Mouse (Mus musculus) E14TG2a.4 (cell line): ENCODE measurements around the gene Nup155.
A peak's percentile ranks its signal among the peaks of the same experiment; 100 is the strongest.

Experiments used
- H3K27me3 ChIP-seq: 2 replicates; pipeline ENCODE4 v1.6.1; 2014; ENCODE audit warnings: low read length, control low read depth; ENCODE audit not compliant: insufficient read depth
- H3K36me3 ChIP-seq: 2 replicates; pipeline ENCODE4 v1.6.1; 2014; ENCODE audit warnings: low read length, control low read depth; ENCODE audit not compliant: insufficient read depth
- H3K4me1 ChIP-seq: replicated peaks from 2 replicates; pipeline ENCODE4 v1.6.1; 2014; ENCODE audit warnings: low read depth, low read length, control low read depth
- H3K4me3 ChIP-seq: replicated peaks from 2 replicates; pipeline ENCODE4 v1.5.1; 2014; ENCODE audit warnings: mild to moderate bottlenecking, low read length
- H3K9me3 ChIP-seq: 2 replicates; pipeline ENCODE4 v1.6.1; 2014; ENCODE audit warnings: low read length, control low read depth
- CTCF ChIP-seq: conservative IDR thresholded peaks from 2 replicates; pipeline ENCODE4 v1.5.1; 2014; ENCODE audit warnings: low read length
- NANOG ChIP-seq: IDR thresholded peaks from 2 replicates; pipeline ENCODE4 v1.6.1; 2014; ENCODE audit warnings: borderline replicate concordance, low read length, mixed read lengths
- POU5F1 ChIP-seq: IDR thresholded peaks from 2 replicates; pipeline ENCODE4 v1.6.1; 2014; ENCODE audit warnings: low read length, borderline replicate concordance

Gene Nup155

DNA sequence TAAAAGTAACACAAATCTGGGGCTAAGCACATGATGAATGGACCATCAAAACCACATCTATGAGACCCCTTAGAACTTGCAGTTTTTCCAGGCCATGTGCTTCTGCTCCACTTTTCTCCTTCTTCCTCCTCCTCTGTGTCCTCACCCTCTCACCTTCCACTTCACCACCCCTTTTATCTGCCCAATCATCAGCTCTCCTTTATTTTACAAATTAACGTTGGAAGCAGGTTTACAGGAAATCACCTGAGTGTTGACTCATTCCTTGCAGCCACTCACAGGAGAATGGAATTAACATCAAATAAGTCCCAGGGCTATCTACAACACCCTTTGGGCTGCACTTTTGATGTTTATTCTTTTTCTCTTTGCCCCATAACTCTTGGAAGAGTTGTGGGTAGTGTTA is 52.8 kb downstream of the Nup155 start:
- TF ChIP-seq CTCF (no peak), POU5F1 (no peak), NANOG (peak; percentile 56; the same call in 1 of the 2 replicates)
- peaks cover 59% of the 10 kb centered on the region for H3K36me3 ChIP-seq

DNA sequence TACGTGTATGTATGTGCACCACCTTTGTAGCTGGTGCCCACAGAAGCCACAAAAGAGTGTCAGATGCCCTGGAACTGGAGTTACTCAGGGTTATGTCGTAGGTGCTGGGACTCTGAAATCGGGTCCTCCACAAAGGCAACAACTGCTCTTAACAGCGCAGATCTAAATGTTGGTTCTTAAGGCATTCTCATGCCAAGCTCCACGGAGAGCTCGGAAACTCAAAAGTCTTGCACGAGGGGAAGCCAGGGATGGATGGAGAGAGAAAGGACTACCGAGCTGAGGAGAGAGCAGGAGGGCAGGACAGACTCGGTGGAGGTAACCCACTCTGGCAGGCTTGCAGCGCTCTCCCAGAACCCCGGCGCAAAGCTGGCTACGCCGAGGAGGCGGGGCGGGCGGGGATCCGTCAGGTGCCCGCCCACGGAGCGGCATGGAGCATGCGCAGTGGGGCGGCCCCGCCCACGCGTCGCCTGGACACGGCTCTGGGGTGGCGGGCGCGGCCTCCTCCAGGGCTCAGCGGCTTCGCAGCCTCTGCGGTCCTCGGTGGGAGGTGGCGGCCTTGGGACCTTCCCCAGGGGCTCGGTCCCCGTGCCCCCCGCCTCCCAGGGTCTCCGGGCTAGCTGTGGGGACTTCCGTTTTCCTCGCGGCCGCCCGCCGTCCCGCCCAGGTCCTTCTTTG is 59.7 kb downstream of the Nup155 start, which contains the start of gene Cplane1:
Gene Cplane1, plus strand, starts transcription at position 516 of the 675 bp plus-strand sequence.
- Histone ChIP-seq H3K9me3 (no peaks in the 10 kb centered on the region), H3K36me3 (peaks cover 27% of the 10 kb centered on the region), H3K4me1 (peaks cover 28% of the 10 kb centered on the region), H3K4me3 (peak within 1 kb of the TSS; percentile 96), H3K27me3 (no peaks in the 10 kb centered on the region)
- TF ChIP-seq NANOG (no peak), POU5F1 (no peak), CTCF (no peak)

More for the DNA sequence above, 52.8 kb downstream of the Nup155 start:
- no peaks in the 10 kb centered on the region for H3K27me3 ChIP-seq
- peaks cover 70% of the 10 kb centered on the region for H3K4me1 ChIP-seq
- H3K9me3 ChIP-seq: no peaks in the 10 kb centered on the region
- H3K4me3 ChIP-seq: no peak overlapping the region

DNA sequence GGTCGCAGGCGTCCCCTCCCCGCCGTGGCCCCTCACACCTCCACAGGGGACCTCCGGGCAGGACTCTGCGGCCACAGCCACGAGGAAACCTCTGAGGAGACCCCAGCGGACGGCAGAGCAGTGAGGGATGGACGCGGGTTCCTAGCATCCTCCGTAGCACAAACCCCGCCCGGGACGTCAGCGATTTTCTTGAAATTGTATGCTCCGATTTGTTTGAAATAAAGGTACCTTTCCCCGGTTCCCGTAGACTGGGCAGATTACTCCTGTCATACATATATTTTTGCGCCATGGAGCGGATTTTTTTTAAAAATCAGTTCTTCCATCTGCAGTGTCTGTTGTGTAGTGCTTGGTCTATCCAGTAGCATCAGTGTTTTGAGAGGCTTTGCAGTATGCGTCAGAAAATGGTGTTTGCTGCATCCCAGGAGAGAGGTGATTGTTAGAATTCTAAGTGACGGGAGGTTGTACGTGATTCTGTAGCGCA is 60.2 kb downstream of the Nup155 start:
- Histone ChIP-seq H3K4me3 (peak overlapping the region; percentile 96), H3K4me1 (peaks cover 28% of the 10 kb centered on the region), H3K9me3 (no peaks in the 10 kb centered on the region), H3K27me3 (no peaks in the 10 kb centered on the region), H3K36me3 (peaks cover 30% of the 10 kb centered on the region)
- TF ChIP-seq POU5F1 (no peak), CTCF (no peak), NANOG (no peak)

DNA sequence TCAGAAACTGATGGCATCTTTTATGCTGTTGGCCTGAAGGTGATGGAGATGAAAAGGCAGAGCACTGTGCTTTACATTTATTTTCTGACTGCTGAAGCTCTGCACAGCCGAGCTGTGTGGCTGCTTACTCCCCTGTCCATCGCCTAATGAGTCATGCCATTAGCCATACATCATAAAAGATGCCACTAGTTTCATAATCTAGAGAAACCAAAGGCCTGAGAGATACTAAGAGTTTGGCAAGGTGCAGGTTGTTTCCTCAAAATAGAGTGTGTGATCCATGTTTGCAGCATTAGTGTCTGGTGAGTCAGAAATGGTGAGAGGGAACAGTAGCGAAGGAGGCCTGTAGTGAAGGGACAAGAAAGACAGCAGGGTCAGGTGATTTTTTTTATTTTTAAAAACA is 80.5 kb downstream of the Nup155 start:
- H3K4me1 ChIP-seq: no peaks in the 10 kb centered on the region
- H3K9me3 ChIP-seq: no peaks in the 10 kb centered on the region
- H3K36me3 ChIP-seq: peaks cover 64% of the 10 kb centered on the region
- TF ChIP-seq CTCF (no peak), POU5F1 (no peak), NANOG (no peak)
- H3K27me3 ChIP-seq: no peaks in the 10 kb centered on the region
- no peak overlapping the region for H3K4me3 ChIP-seq

DNA sequence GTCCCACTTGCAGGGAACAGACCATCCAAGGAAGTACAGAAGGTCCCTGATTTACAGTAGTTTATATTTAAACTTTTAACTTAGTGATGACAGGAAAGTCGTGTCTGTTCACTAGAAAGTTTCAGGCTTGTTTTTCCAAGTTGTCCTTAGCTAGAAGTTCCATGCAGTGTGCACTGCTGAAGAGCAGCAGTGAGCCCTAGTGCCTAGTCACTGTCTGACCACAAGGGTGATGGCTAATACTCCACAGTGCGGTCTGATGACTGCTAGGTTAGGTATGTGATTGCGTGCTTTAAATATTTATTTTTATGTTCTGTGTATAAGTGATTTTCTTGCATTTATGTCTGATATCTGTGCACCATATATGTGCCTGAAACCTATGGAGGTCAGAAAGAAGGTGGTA is 81.4 kb downstream of the Nup155 start:
- Histone ChIP-seq H3K4me1 (no peaks in the 10 kb centered on the region), H3K36me3 (peaks cover 73% of the 10 kb centered on the region), H3K4me3 (no peak overlapping the region), H3K27me3 (no peaks in the 10 kb centered on the region), H3K9me3 (no peaks in the 10 kb centered on the region)
- TF ChIP-seq POU5F1: no peak
- no peak for TF ChIP-seq CTCF
- TF ChIP-seq NANOG: no peak

DNA sequence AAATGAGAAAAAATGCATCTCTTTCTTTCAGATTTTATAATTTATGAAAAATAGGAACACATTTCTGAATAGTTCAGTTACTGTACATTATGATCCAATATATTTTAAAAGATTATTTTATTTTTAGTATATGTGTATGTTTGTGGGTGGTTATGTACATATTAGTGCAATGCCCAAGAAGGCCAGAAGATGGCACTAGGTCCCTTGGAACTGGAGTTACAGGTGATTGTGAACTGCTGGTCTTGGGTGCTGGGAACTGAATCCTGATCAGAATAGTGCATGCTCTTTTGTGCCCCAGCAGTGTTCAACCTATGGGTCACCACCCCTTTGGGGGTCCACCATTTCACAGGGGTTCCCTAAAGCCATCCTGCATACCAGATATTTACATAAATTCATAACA is 91.2 kb downstream of the Nup155 start:
- H3K4me1 ChIP-seq: no peaks in the 10 kb centered on the region
- H3K9me3 ChIP-seq: peaks cover 16% of the 10 kb centered on the region
- H3K4me3 ChIP-seq: no peak overlapping the region
- H3K27me3 ChIP-seq: no peaks in the 10 kb centered on the region
- peak; percentile 60 for TF ChIP-seq CTCF
- no peak for TF ChIP-seq NANOG
- peaks cover 58% of the 10 kb centered on the region for H3K36me3 ChIP-seq

DNA sequence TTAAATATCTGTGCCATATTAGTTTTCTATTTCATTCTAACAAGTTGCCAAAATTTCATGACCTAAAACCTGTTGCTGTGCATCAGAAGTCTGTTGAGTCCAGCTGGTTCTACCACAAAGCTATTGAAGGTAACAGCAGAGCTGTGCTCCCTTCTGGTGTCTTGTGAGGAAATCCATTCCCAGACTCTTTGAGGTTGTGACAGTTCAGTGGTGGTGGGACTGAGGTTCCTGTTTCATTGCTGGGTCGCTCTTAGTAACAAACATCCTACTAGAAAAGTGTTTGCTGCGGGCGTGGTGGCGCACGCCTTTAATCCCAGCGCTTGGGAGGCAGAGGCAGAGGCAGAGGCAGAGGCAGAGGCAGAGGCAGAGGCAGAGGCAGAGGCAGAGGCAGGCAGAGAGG is 99.3 kb downstream of the Nup155 start:
- TF ChIP-seq NANOG (no peak), CTCF (no peak), POU5F1 (no peak)
- Histone ChIP-seq H3K4me1 (0 out of 2 replicates have a peak, but pooled peaks cover 4% of the 10 kb centered on the region), H3K4me3 (no peak overlapping the region), H3K9me3 (peaks cover 13% of the 10 kb centered on the region), H3K27me3 (no peaks in the 10 kb centered on the region), H3K36me3 (peaks cover 40% of the 10 kb centered on the region)
